Mouse (Mus musculus) C2C12 (cell line): Measurements from ENCODE around the gene Rras2. TPM values are rescaled to one million over a fixed set of nuclear protein-coding genes. Genes with fewer than 3 reads are reported as not detected.

Experiments used
- H3K27me3 ChIP-seq: one replicate; pipeline ENCODE4 v1.6.1; 2011; ENCODE audit not compliant: control insufficient read depth, insufficient read depth, insufficient read length
- H3K36me3 ChIP-seq: one replicate; pipeline ENCODE4 v1.6.1; 2011; ENCODE audit not compliant: control insufficient read depth, insufficient read depth
- H3K4me3 ChIP-seq: one replicate; pipeline ENCODE4 v1.5.1; 2011; ENCODE audit warnings: mild to moderate bottlenecking, control low read depth; ENCODE audit not compliant: poor library complexity, insufficient read depth, severe bottlenecking
- H3K79me2 ChIP-seq: one replicate; pipeline ENCODE4 v1.6.1; 2011; ENCODE audit not compliant: control insufficient read depth, insufficient read depth
- H3K79me3 ChIP-seq: one replicate; pipeline ENCODE4 v1.6.1; 2011; ENCODE audit warnings: low read depth, control low read depth
- H3ac ChIP-seq: one replicate; pipeline ENCODE3; 2011; ENCODE audit warnings: low read depth; ENCODE audit not compliant: control insufficient read depth, insufficient read length
- CEBPB ChIP-seq: IDR thresholded peaks from one replicate; pipeline ENCODE4 v1.6.1; 2011; ENCODE audit warnings: low read depth, mild to moderate bottlenecking, control low read depth, moderate library complexity
- CTCF ChIP-seq: IDR thresholded peaks from one replicate; pipeline ENCODE4 v1.5.1; 2011; ENCODE audit not compliant: control insufficient read depth, insufficient read depth, insufficient read length
- FOSL1 ChIP-seq: IDR thresholded peaks from one replicate; pipeline ENCODE4 v1.8.0; 2011; ENCODE audit warnings: mild to moderate bottlenecking, low read length; ENCODE audit not compliant: poor library complexity, insufficient read depth, severe bottlenecking
- MAX ChIP-seq: IDR thresholded peaks from one replicate; pipeline ENCODE4 v1.6.1; 2011; ENCODE audit warnings: mild to moderate bottlenecking, control low read depth
- MYOD1 ChIP-seq: IDR thresholded peaks from one replicate; pipeline ENCODE4 v1.6.1; 2011; ENCODE audit warnings: low read depth; ENCODE audit not compliant: control insufficient read depth, insufficient read length
- MYOG ChIP-seq: IDR thresholded peaks from one replicate; pipeline ENCODE4 v1.6.1; 2011; ENCODE audit not compliant: control insufficient read depth, insufficient read length; ENCODE audit errors: extremely low read depth
- USF1 ChIP-seq: IDR thresholded peaks from one replicate; pipeline ENCODE4 v1.6.1; 2011; ENCODE audit warnings: low read depth, mild to moderate bottlenecking, control low read depth, moderate library complexity
- polyA plus RNA-seq: library from polyadenylated mRNA; unstranded; fragments of >200 nt; fragmentation: generic; extraction: Trizol; gene quantifications from one replicate; pipeline ENCODE4 v1.2.1, GENCODE M21; 2012; ENCODE audit warnings: missing spikeins

Gene Rras2
- polyA plus RNA-seq, 1 experiment = 55.3 TPM

- TF ChIP-seq FOSL1 (no peak), MYOG (no peak), CTCF (no peak), USF1 (no peak), MAX (no peak), CEBPB (no peak), MYOD1 (no peak)
- H3K79me3 ChIP-seq = peaks cover 57% of the 10 kb centered on the region
- H3ac ChIP-seq = no peak overlapping the region
These were observed 54.0 kb downstream of the Rras2 start for GRCm38 (mm10) chr7:114063534-114063933.

GRCm38 (mm10) chr7:114062451-114062850, 55.1 kb downstream of the Rras2 start:
- peaks cover 46% of the 10 kb centered on the region for H3K79me3 ChIP-seq
- no peaks in the 10 kb centered on the region for H3K27me3 ChIP-seq
- H3K79me2 ChIP-seq = peaks cover 69% of the 10 kb centered on the region
- no peak for TF ChIP-seq FOSL1
- TF ChIP-seq MAX = no peak
- TF ChIP-seq USF1 = no peak
- no peak for TF ChIP-seq MYOG
- TF ChIP-seq CTCF = no peak
- TF ChIP-seq MYOD1 = no peak
- TF ChIP-seq CEBPB = no peak
- no peak overlapping the region for H3ac ChIP-seq
- peaks cover 3% of the 10 kb centered on the region for H3K36me3 ChIP-seq
- H3K4me3 ChIP-seq = no peak overlapping the region

More at GRCm38 (mm10) chr7:114063534-114063933, 54.0 kb downstream of the Rras2 start:
- Histone ChIP-seq H3K4me3 (no peak overlapping the region), H3K36me3 (no peaks in the 10 kb centered on the region), H3K27me3 (no peaks in the 10 kb centered on the region), H3K79me2 (peaks cover 80% of the 10 kb centered on the region)

- H3K36me3 ChIP-seq = peaks cover 8% of the 10 kb centered on the region
- no peak for TF ChIP-seq USF1
- no peak for TF ChIP-seq FOSL1
- no peak for TF ChIP-seq CEBPB
- no peak for TF ChIP-seq MAX
- no peak for TF ChIP-seq CTCF
- TF ChIP-seq MYOG = no peak
- no peak for TF ChIP-seq MYOD1
- H3K4me3 ChIP-seq = no peak overlapping the region
- peaks cover 37% of the 10 kb centered on the region for H3K79me3 ChIP-seq
- H3K27me3 ChIP-seq = no peaks in the 10 kb centered on the region
- no peak overlapping the region for H3ac ChIP-seq
- H3K79me2 ChIP-seq = peaks cover 49% of the 10 kb centered on the region
These were observed 57.1 kb downstream of the Rras2 start for GRCm38 (mm10) chr7:114060445-114060844.

GRCm38 (mm10) chr7:114058927-114059441, 58.6 kb downstream of the Rras2 start:
- H3K36me3 ChIP-seq = peaks cover 21% of the 10 kb centered on the region
- peaks cover 36% of the 10 kb centered on the region for H3K79me2 ChIP-seq
- peaks cover 27% of the 10 kb centered on the region for H3K79me3 ChIP-seq
- no peak overlapping the region for H3K4me3 ChIP-seq
- no peak for TF ChIP-seq USF1
- TF ChIP-seq MYOG = no peak
- no peak for TF ChIP-seq CEBPB
- no peak for TF ChIP-seq CTCF
- no peak for TF ChIP-seq MAX
- no peak for TF ChIP-seq FOSL1
- no peak for TF ChIP-seq MYOD1
- H3K27me3 ChIP-seq = no peaks in the 10 kb centered on the region
- no peak overlapping the region for H3ac ChIP-seq

- no peak overlapping the region for H3ac ChIP-seq
- TF ChIP-seq CTCF (no peak), USF1 (no peak), MYOG (no peak), FOSL1 (no peak)
- no peaks in the 10 kb centered on the region for H3K27me3 ChIP-seq
- peaks cover 30% of the 10 kb centered on the region for H3K79me2 ChIP-seq
- peaks cover 23% of the 10 kb centered on the region for H3K79me3 ChIP-seq
- H3K4me3 ChIP-seq = no peak overlapping the region
- peaks cover 28% of the 10 kb centered on the region for H3K36me3 ChIP-seq
These were observed 59.4 kb downstream of the Rras2 start for GRCm38 (mm10) chr7:114058166-114058565.

GRCm38 (mm10) chr7:114053720-114054119, 63.9 kb downstream of the Rras2 start:
- H3K4me3 ChIP-seq = no peak overlapping the region
- no peaks in the 10 kb centered on the region for H3K79me2 ChIP-seq
- no peaks in the 10 kb centered on the region for H3K27me3 ChIP-seq
- H3K79me3 ChIP-seq = peaks cover 2% of the 10 kb centered on the region
- peaks cover 49% of the 10 kb centered on the region for H3K36me3 ChIP-seq
- TF ChIP-seq MAX (no peak), MYOD1 (no peak), CTCF (no peak), FOSL1 (no peak), CEBPB (no peak), USF1 (no peak)
- H3ac ChIP-seq = no peak overlapping the region
